Mouse (Mus musculus) lung, postnatal 0 days (tissue): ENCODE measurements around the gene E2f4.

Experiments
- CTCF ChIP-seq: IDR thresholded peaks from 2 replicates; pipeline ENCODE4 v1.5.1; 2016; ENCODE audit warnings: antibody characterized with exemption, mild to moderate bottlenecking
- EP300 ChIP-seq: IDR thresholded peaks from 2 replicates; pipeline ENCODE4 v1.6.1; 2016; ENCODE audit warnings: antibody characterized with exemption, mild to moderate bottlenecking, control low read depth

GRCm38 (mm10) chr8:105266775-105267174, 30.7 kb upstream of the E2f4 start:
- no peak for TF ChIP-seq CTCF
- no peak for TF ChIP-seq EP300
